Mouse (Mus musculus) spleen, postnatal 14 days (tissue): Measurements from ENCODE around the gene Hprt.

ENCODE experiments used
- DNase-seq, 2 experiments: peaks; one replicate each; pipeline ENCODE4 v3.0.0; 2021 to 2022; ENCODE audit warnings: low spot score in 2 of 2

Hprt gene

DNA sequence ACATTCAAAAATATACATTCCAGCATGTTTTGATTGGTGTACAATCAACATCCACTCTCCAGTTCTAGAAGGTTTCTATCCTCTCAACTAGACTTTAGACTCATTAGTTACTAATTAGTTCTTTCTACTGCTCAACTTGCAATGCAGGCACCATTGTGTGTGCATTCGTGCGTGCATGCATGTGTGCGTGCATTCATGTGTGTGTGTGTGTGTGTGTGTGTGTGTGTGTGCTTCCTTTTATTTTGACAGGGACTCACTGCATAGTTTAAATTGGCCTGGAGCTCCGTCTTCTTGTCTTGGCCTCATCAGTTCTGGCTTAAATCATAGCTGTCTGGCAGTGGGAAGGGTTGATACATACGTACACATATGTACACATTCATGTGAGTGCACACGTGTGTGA lies 53.1 kb downstream of the Hprt start:
- DNase-seq: no peak

DNA sequence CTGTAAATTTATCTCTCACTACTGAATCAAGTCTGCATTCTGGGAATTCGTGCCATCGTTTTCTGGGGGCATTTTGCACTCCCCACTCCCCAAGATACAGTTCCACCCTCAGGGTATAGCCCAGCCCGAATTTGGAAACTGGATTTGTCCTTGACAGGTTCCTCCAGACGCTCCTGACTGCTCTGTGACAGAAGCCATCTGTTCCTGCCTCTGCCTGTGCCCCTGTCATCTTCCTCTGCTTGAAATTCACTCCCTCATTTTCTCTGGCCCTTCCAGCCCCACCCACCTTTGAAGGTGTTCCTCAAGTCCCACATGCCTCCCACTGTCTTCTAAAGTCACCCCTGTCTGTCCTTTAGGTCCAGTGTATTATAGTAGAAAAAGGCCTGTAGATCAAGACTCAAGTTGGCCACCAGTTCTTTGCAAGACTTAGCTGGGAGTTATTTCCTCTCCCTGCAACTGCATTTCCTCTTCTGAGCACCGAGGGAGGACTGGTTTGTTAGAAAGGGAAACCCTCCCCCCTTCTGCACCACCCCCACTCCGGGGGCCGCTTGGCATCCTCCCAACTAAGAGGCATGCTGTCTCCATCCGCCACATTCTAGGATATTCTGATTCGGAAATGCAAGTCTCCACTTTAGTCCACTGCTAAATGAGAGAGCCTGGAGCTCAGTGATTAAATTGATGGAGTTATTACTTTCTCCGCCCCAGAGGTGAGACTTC lies 57.4 kb downstream of the Hprt start:
- DNase-seq: no peak

DNA sequence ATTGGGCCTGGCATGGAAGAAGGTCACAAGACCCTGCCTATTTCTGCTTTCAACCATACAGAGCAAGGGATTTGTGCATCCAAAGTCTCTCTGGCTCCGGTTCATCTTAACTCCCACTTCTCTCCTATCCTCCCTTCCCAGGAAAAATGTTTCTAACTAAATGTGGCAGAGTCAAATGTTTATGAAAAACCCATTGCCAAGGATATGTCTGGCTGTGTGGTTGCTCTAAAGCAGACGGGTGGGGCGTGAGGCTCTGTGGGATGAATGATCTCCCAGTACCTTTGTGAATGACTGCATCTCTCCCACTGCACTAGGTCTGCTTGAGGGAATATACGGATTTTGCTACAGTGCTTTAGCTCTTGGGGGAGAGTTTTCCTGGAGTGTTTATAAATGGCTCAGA lies 58.1 kb downstream of the Hprt start:
- DNase-seq: no peak

DNA sequence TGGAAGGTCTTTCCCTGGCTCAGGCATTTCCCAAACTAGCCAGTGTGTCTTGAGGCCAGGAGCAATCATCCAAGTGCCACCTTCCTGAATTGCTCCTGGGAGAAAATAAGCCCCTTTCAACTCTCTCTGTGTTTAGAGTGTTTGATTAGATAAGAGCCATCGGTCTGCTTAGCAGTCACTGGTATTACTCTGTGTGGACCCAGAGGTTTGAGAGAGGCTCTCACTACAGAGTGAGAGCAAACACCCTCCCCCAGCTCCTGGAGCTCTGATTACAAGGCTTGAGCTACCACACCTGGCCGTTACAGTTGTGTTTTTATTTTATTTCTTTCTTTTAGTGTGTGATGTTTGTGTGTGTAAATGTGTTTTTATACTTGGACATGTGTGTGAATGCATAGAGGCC lies 59.0 kb downstream of the Hprt start:
- DNase-seq: no peak

DNA sequence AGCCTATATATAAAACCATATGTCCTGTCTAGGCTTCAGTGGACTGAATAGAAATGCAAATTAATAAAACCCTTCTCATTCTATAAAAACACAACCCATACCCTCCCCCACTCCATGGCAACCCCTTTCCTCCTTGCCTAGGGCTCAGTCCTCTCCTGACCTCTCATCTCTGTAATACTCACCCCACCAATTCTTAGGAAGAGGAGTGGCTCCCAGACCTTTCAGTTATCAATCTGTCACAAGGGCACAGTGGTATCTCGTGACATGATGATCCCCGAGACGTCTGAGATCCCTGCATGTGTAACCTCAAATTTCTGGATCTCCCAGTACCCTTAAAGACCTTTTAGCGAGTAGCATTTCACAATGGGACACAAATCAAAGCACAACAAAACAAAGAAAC lies 61.3 kb downstream of the Hprt start:
- no peak for DNase-seq

DNA sequence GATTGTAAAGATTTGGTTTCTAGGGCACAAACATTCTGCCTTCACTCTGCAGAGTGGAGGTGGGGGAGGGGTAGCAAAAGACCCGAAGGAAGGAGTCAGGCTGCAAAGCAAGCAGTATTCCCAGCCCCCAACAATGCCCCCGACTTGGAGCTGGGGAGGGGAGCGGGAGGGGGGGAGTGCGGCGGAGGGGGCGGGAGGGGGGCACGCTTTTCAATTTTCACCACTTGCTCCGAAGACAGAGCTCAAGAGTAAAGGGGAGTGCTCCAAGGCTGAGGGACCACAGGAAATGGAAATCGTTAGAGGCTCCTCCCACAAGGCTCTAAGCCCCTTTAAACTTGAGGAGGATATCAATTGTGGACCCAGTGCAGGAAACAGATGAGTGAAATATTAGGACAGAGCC lies 62.4 kb downstream of the Hprt start:
- no peak for DNase-seq

DNA sequence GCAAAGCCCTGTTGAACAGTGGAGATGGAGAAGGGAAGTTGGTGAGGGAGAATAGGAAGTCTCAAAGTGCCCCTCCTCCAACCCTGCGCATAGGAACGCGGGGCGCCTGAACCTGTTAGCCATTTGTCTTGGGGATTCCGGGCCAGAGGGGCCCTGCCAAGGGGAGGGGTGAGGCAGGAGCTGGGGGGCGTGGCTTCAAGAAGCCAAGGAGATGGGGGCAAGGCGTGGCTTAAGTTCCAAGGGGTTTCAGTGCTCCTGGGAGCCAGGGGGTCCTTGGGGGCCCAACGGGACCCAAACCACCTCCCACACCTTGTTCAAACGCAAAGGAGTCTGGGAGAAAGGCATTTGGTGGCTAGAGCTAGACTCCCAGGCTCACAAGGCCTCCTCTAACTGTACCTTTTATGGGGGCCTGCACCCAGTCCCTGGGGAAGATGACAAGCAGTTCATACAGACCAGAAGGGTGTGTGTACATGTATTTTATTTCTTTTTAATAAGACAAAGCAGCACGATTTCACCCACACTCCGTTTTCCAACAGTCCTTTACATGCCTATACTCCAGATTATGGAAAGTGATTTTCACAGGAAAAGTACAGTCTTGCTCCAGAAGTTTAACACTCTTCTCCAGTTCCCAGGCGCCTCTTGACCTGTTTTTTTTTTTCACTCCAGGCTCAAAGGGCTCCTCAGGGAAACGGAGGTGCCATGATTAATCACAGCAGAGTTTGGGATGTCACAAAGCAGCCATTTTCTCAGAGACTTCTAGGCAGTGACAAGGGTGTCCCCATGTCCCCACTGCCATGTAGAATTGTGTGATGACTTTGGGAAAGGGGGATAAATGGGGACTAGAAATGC lies 64.9 kb downstream of the Hprt start:
- no peak for DNase-seq

DNA sequence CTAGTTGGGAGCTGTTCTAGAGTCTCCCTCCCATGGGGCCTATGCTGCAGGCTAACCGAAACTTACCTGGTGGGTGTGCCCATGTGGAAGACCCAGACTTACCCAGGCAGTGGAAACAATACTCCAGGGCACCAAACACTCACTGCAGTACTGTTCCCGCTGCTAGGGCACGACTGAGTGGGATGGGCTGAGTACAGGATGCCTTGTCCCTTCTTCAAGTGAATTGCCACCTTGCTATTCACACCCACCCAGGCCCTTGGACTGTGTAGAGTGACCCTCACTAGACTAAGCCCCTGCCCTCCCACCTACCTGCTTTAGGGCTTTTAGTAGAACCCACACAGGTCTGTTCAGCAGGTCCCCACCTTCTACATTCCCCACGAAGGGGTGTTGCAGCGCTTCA lies 65.9 kb downstream of the Hprt start:
- no peak for DNase-seq

DNA sequence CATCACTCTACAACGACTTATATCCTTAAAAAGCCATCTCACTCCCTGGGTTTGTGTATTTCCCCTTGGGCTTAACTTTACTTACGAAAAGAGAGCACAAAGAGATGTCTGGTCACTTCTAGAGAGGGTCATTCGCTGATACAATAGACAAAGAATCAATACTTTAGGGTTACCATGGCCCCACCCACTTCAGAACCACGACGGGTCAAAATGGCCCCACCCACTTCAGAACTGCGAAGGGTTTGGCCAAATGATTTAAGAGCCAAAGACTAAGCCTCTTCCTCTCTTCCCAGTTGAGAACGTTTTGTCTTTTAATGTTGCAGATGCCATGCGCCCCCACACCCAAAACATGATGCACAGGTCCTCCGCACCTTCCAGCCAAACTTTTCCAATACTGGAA lies 67.8 kb downstream of the Hprt start:
- no peak for DNase-seq

DNA sequence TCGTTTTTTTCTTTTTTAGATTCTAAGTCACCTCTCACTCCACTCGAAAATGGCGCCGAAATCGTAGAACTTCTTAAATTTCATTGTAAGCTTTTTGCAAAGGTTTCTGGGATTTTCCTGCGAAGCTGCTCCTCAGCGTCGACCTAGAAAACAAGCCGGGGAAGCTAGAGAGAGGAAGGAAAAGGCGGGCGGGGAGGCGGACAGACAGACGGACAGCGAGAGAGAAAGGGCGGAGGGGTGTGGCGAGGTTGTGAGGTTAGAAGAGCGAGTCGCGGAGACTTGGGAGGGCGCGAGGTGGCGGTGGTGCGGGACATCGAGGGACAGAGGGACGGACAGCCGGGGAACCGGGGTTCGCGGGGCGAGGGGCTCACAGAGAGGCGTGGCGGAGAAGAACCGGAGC lies 68.7 kb downstream of the Hprt start:
- peak; percentile 14 to 15 for DNase-seq

DNA sequence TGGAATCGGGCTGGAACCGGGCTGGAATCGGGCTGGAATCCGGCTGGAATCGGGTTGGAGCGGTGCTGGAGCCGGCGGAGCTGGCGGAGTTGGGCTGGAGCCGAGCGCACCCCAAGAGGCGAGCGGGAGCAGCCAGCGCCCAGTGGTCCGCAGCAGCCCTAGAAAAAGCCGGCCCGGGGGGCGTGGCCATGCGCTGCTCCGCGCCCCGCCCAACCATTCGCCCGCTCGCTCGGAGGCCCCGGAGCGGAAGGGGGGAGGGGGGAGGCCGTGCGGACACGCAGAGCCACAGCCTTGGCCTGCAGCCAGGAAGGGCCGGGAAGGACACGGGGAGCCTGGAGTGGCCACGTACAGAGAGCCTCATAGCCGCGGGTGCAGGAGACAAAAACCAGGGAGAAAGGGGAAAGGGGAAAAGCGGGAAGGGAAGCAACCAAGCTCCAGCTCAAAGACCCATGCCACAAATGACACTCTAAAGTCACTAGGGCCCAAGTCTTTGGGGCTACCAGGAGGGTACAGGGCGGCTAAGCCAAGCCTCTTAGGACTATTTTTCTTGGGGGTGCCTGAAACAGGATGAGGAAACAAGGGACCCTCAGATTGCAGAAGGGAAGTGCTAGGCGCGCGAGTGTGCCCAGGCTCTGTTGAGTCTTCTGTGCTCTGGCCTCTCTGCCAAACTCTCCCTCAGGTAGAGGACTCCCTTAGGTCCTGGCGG lies 69.3 kb downstream of the Hprt start:
- DNase-seq: peak; percentile 57 to 65

DNA sequence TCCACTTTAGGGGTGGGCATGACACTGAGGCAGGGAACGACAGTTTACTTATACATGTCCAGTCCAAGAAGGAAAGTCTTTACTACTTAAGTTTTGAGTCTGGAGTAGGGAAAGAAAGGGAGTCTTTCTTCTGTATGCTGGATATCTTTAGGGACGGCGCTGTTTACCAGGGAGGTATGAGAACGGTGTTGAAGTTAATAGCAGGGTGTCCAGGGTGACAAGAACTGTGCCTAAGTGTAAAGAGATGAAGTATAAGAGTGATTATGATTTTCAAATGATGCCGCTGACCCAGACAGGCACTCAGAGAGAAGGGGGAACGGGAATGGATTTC lies 69.8 kb downstream of the Hprt start:
- DNase-seq: no peak

DNA sequence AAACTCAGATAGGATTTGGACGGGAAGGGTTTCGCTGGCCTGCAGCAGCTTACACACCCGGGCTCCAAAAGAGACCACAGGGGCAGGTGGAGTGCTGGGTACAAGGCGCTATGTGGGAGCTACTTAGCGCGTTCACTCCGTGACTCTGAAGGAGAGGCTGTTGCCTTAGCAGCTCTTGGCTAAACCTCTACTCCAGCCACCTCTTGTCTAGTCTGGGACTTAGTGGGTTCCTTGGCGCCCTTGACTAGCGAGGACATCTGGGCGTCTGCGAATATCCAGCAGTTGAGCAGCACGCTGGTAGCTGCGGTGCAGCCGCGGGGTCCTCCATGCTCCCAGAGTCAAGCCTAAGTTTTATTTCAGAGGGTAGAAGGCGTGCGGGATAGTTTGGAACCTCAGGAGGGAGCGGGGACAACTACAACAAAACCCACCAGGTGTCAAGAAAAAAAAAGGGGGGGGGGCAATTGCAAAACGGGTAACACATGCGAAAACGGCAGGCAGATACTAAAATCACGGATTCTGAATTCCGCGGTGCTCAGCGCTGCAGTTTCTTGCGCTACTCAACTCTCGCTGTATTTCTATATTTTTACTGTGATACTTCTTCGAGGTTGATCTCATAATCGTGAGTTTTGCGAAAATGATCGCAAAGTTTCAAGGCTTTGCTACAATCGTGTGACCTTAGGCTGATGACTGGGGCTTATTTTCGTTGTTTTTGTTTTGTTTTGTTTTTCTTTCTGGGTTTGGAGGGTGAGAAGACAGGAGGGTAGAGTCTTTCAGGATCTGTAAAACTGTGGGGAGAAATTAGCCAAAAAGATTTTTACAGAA lies 70.7 kb downstream of the Hprt start:
- no peak for DNase-seq

DNA sequence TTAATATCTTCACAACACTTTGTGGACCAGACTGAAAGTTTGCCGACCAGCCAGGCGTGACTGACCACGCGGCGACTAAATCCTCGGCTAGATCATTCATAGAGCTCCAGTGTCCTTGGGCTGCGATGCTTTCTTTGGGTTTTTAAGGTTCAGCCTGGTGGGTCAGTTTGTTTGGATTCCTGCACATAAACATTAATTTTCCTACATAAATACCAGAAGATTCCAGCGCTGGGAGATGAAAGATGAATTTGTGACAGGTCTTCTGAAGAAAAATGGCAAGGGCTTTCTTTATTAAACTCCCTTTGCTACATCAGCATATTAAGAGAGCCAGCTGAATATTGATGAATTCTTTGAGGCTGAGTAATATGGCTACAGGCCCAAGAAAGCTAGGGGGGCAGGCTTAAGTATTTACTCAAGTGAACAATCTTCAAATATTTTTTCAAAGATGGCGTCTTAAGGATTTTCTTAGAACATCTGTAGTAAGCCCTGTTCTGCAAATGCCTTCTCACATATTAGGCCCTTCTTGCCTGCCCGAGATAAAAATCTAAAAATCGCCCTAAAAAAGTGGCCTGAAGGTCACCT lies 71.6 kb downstream of the Hprt start:
- DNase-seq: no peak

DNA sequence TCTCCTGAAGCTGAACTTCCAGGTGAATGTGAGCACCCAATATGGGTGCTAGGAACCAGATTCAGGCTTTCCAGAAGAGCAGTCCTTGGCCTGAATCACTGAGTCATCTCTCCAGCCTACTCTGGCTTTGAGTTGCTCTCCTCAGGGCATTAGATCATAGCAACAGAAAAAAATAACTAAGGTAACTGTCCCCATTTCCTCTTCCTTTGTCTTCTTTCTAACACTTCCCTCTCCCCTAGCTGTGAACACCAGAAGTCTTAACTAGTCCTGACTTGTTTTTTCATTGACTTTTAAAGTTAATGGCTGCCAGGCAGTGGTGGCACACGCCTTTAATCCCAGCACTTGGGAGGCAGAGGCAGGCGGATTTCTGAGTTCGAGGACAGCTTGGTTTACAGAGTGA lies 76.5 kb downstream of the Hprt start:
- DNase-seq: no peak
